Mouse (Mus musculus): ENCODE measurements at regions not wholly inside any gene's neighbourhood (a gene's known extent, or its start where the extent isn't known, plus 50 kb on each side); places are given as distances from the start of the nearest gene placed in this dataset.
"Not testable (repeated sequence)": the region's sequence is repeated elsewhere in the genome, so short reads cannot be mapped to it uniquely, and the experiment has no call there.

DNA sequence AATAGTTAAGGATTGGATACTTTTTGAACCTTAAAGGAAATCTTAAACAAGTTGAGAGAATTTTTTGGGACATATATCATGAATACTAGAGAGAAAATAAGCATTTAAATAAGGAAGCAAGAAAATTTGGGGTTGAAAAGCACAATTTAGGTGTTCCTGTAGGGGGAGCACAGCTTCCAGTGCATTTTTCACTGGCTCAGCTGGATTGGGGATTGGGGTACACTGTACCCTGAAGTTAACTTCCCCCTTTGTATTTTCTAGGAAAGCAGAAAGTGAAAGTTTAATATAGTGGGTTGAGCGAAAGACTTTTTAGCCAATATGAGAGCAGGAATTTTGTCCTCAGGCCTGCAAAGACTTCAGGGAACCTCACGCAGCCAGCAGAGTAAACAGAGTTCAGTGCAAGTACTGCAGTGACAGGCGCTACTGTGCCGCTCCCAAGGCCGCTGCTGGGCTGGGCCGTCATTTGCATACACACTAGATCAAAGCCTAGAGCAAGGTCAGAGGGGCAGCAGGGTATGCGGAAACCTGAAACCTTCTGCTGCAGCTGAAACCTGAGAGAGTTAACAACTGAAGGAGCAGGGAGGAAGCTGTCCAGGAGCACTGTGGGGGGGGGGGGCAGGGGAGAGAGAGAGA lies 1111.4 kb downstream of the H2al1n start:
- DNase-seq (ENCODE audit: low spot score in 2 of 2) = peak in 1 of 2 experiments; percentile 1

DNA sequence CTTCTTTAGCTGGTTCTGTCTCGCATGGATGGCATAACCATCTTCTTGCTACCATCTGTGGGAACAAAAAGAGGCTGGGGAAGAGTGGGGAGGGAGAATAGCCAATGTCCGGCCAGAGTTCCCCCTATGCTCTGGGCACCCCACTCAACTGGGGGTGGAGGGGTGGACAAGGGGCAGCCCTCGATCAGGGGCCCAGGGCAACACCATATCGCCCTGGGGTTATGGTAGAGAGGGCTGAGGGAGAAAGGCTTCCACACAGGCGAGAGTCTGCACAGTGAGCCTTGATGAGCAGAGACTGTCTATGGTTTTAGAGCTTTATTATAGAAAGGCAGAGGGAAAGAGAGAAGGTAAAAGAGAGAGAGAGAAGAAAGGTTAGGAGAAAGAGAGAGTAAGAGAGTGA lies 1112.0 kb downstream of the H2al1n start:
- no peak for DNase-seq (ENCODE audit: low spot score in 2 of 2)

DNA sequence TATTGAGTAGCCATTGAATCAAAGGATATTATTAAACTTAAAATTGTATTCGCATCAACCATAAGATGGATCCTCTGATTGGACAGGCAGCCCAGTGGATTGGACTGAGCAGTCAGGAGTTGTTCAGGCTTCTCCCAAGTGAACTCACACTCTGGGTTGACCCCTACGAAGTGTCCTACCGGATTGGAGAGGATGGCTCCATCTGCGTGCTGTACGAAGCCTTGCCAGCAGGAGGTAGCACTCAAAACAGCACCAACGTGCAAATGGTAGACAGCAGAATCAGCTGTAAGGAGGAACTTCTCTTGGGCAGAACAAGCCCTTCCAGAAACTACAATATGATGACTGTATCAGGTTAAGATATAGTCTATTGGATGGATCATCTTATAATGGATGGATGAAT lies 1154.2 kb downstream of the H2al1n start:
- not testable (repeated sequence) for DNase-seq (ENCODE audit: low spot score in 2 of 2)
